Mouse (Mus musculus) forebrain, embryonic 11.5 days (tissue): ENCODE measurements at regions not wholly inside any gene's neighbourhood (a gene's known extent, or its start where the extent isn't known, plus 50 kb on each side); places are given as distances from the start of the nearest gene placed in this dataset.

Experiments
- ATAC-seq: fragments of 200-750 bp; cut with Nextera tagmentation; replicated peaks from 2 replicates; pipeline ENCODE4 v1.8.0; 2017; ENCODE audit warnings: moderate TSS enrichment; ENCODE audit not compliant: low FRiP score
- DNase-seq: peaks from one replicate; pipeline ENCODE4 v3.0.0-alpha.2; 2017; ENCODE audit warnings: low spot score
- H3K27ac ChIP-seq: fragments of 300-500 bp; sonication (generic); 2 replicates; pipeline ENCODE4 v1.5.1; 2014; ENCODE audit warnings: low read depth, low read length
- H3K27me3 ChIP-seq: fragments of 300-500 bp; sonication (generic); 2 replicates; pipeline ENCODE4 v1.6.1; 2014; ENCODE audit warnings: mild to moderate bottlenecking, low read length, mixed read lengths; ENCODE audit not compliant: control insufficient read depth, insufficient read depth
- H3K36me3 ChIP-seq: fragments of 300-500 bp; sonication (generic); 2 replicates; pipeline ENCODE4 v1.6.1; 2014; ENCODE audit warnings: mild to moderate bottlenecking, low read length, moderate library complexity, mixed read lengths; ENCODE audit not compliant: control insufficient read depth, insufficient read depth
- H3K4me1 ChIP-seq: fragments of 300-500 bp; sonication (generic); replicated peaks from 2 replicates; pipeline ENCODE4 v1.6.1; 2014; ENCODE audit warnings: low read length, mixed read lengths; ENCODE audit not compliant: control insufficient read depth, insufficient read depth
- H3K4me2 ChIP-seq: fragments of 300-500 bp; sonication (generic); 2 replicates; pipeline ENCODE4 v1.6.1; 2014; ENCODE audit warnings: low read depth, mild to moderate bottlenecking, low read length, moderate library complexity, mixed read lengths; ENCODE audit not compliant: severe bottlenecking
- H3K4me3 ChIP-seq: fragments of 300-500 bp; sonication (generic); 2 replicates; pipeline ENCODE4 v1.5.1; 2014; ENCODE audit warnings: low read depth, low read length
- H3K9ac ChIP-seq: fragments of 300-500 bp; sonication (generic); 2 replicates; pipeline ENCODE4 v1.6.1; 2014; ENCODE audit warnings: low read length
- H3K9me3 ChIP-seq: fragments of 300-500 bp; sonication (generic); 2 replicates; pipeline ENCODE4 v1.6.1; 2016; ENCODE audit warnings: low read length, mixed read lengths; ENCODE audit not compliant: control insufficient read depth
- WGBS: fragments of 180-500 bp; shearing (Covaris S2); extraction: QIAGEN DNeasy Blood & Tissue Kit; methylation state at CpG from one replicate; pipeline ENCODE4 v1.1.7; 2014; 5-methylcytosine and 5-hydroxymethylcytosine counted together

- H3K4me2 ChIP-seq, result no peak overlapping the region
- H3K4me1 ChIP-seq, result no peaks in the 10 kb centered on the region
- H3K36me3 ChIP-seq, result no peaks in the 10 kb centered on the region
- WGBS, result 86% methylated on average over 6 of the region's 6 CpGs
- no peak overlapping the region for H3K9ac ChIP-seq
- H3K4me3 ChIP-seq, result no peak overlapping the region
- H3K27ac ChIP-seq, result no peak overlapping the region
- H3K9me3 ChIP-seq, result no peaks in the 10 kb centered on the region
- no peak for DNase-seq
- no peaks in the 10 kb centered on the region for H3K27me3 ChIP-seq
- no peak for ATAC-seq
These were observed 240.6 kb upstream of the Tenm3 start for GRCm38 (mm10) chr8:49084191-49084875.

- Histone ChIP-seq H3K27ac (no peak overlapping the region), H3K9ac (no peak overlapping the region), H3K9me3 (no peaks in the 10 kb centered on the region), H3K27me3 (no peaks in the 10 kb centered on the region), H3K36me3 (no peaks in the 10 kb centered on the region), H3K4me1 (no peaks in the 10 kb centered on the region), H3K4me2 (no peak overlapping the region), H3K4me3 (no peak overlapping the region)
- 71% methylated on average over 5 of the region's 5 CpGs for WGBS
- no peak for DNase-seq
- no peak for ATAC-seq
These were observed 225.7 kb upstream of the Tenm3 start for GRCm38 (mm10) chr8:49069451-49069850.

GRCm38 (mm10) chr8:49063256-49063655 is 219.5 kb upstream of the Tenm3 start:
- Histone ChIP-seq H3K27ac (no peak overlapping the region), H3K9ac (no peak overlapping the region), H3K36me3 (no peaks in the 10 kb centered on the region), H3K9me3 (no peaks in the 10 kb centered on the region), H3K27me3 (no peaks in the 10 kb centered on the region), H3K4me1 (no peaks in the 10 kb centered on the region), H3K4me3 (no peak overlapping the region), H3K4me2 (no peak overlapping the region)
- no peak for DNase-seq
- 61% methylated on average over 3 of the region's 3 CpGs for WGBS
- ATAC-seq, result no peak

- no peak overlapping the region for H3K9ac ChIP-seq
- no peak overlapping the region for H3K4me3 ChIP-seq
- ATAC-seq (no peak), DNase-seq (no peak)
- H3K27ac ChIP-seq, result no peak overlapping the region
- H3K9me3 ChIP-seq, result no peaks in the 10 kb centered on the region
- WGBS, result 76% methylated on average over 6 of the region's 6 CpGs
- H3K4me2 ChIP-seq, result no peak overlapping the region
- H3K4me1 ChIP-seq, result no peaks in the 10 kb centered on the region
- no peaks in the 10 kb centered on the region for H3K27me3 ChIP-seq
- H3K36me3 ChIP-seq, result no peaks in the 10 kb centered on the region
These were observed 199.5 kb upstream of the Tenm3 start for GRCm38 (mm10) chr8:49043236-49043635.

- Histone ChIP-seq H3K27ac (no peak overlapping the region), H3K36me3 (no peaks in the 10 kb centered on the region), H3K4me2 (no peak overlapping the region), H3K9me3 (no peaks in the 10 kb centered on the region), H3K27me3 (no peaks in the 10 kb centered on the region; the same call in 1 of the 2 replicates), H3K4me1 (no peaks in the 10 kb centered on the region), H3K9ac (no peak overlapping the region), H3K4me3 (no peak overlapping the region)
- WGBS, result 85% methylated on average over 5 of the region's 5 CpGs
- ATAC-seq (no peak), DNase-seq (no peak)
These were observed 192.4 kb upstream of the Tenm3 start for GRCm38 (mm10) chr8:49035970-49036700.

- DNase-seq, result peak; percentile 54
- no peaks in the 10 kb centered on the region for H3K36me3 ChIP-seq
- H3K4me3 ChIP-seq, result no peak overlapping the region
- H3K4me2 ChIP-seq, result no peak overlapping the region
- H3K27me3 ChIP-seq, result no peaks in the 10 kb centered on the region; the same call in 1 of the 2 replicates
- H3K4me1 ChIP-seq, result no peaks in the 10 kb centered on the region
- WGBS, result 38% methylated on average over 8 of the region's 8 CpGs
- H3K27ac ChIP-seq, result no peak overlapping the region
- ATAC-seq, result no peak
- H3K9me3 ChIP-seq, result no peaks in the 10 kb centered on the region
- no peak overlapping the region for H3K9ac ChIP-seq
These were observed 191.8 kb upstream of the Tenm3 start for GRCm38 (mm10) chr8:49035519-49035918.

GRCm38 (mm10) chr8:49030255-49030654 is 186.5 kb upstream of the Tenm3 start:
- Histone ChIP-seq H3K4me1 (0 out of 2 replicates have a peak, but pooled peaks cover 2% of the 10 kb centered on the region), H3K27ac (no peak overlapping the region), H3K9ac (no peak overlapping the region), H3K27me3 (no peaks in the 10 kb centered on the region; the same call in 1 of the 2 replicates), H3K9me3 (no peaks in the 10 kb centered on the region), H3K36me3 (no peaks in the 10 kb centered on the region), H3K4me3 (no peak overlapping the region), H3K4me2 (no peak overlapping the region)
- WGBS, result 48% methylated on average over 5 of the region's 5 CpGs
- ATAC-seq, result no peak
- no peak for DNase-seq

- no peaks in the 10 kb centered on the region for H3K27me3 ChIP-seq
- no peak overlapping the region for H3K9ac ChIP-seq
- WGBS, result 74% methylated on average over 3 of the region's 3 CpGs
- DNase-seq, result no peak
- no peak overlapping the region for H3K27ac ChIP-seq
- H3K9me3 ChIP-seq, result no peaks in the 10 kb centered on the region
- H3K4me1 ChIP-seq, result no peaks in the 10 kb centered on the region
- H3K4me2 ChIP-seq, result no peak overlapping the region
- ATAC-seq, result no peak
- no peak overlapping the region for H3K4me3 ChIP-seq
- H3K36me3 ChIP-seq, result no peaks in the 10 kb centered on the region
These were observed 174.0 kb upstream of the Tenm3 start for GRCm38 (mm10) chr8:49017741-49018140.

- Histone ChIP-seq H3K36me3 (no peaks in the 10 kb centered on the region), H3K4me3 (no peak overlapping the region), H3K27ac (no peak overlapping the region), H3K9me3 (no peaks in the 10 kb centered on the region), H3K4me2 (no peak overlapping the region), H3K4me1 (no peaks in the 10 kb centered on the region), H3K27me3 (no peaks in the 10 kb centered on the region), H3K9ac (no peak overlapping the region)
- DNase-seq (no peak), ATAC-seq (no peak)
- 93% methylated on average over 7 of the region's 7 CpGs for WGBS
These were observed 171.9 kb upstream of the Tenm3 start for GRCm38 (mm10) chr8:49015701-49016100.
